Mouse (Mus musculus) olfactory bulb, adult 2 months (tissue): ENCODE measurements around the gene Esyt2. TPM values are rescaled to one million over a fixed set of nuclear protein-coding genes. Genes with fewer than 3 reads are reported as not detected.
A peak's percentile ranks its signal among the peaks of the same experiment; 100 is the strongest.

ENCODE experiments used
- H3K27ac ChIP-seq: fragments of 200-500 bp; 2 replicates; pipeline ENCODE4 v1.5.1; 2012; ENCODE audit warnings: low read depth, low read length; ENCODE audit not compliant: insufficient read depth
- H3K4me1 ChIP-seq: fragments of 200-500 bp; 2 replicates; pipeline ENCODE4 v1.6.1; 2012; ENCODE audit warnings: low read length; ENCODE audit not compliant: control insufficient read depth, insufficient read depth
- H3K4me3 ChIP-seq: fragments of 200-500 bp; 2 replicates; pipeline ENCODE4 v1.5.1; 2012; ENCODE audit warnings: mild to moderate bottlenecking, low read depth, low read length, moderate library complexity; ENCODE audit not compliant: insufficient read depth
- CTCF ChIP-seq: fragments of 200-500 bp; IDR thresholded peaks from 2 replicates; pipeline ENCODE4 v1.5.1; 2012; ENCODE audit warnings: low read depth, mild to moderate bottlenecking, low read length, moderate library complexity; ENCODE audit not compliant: insufficient read depth
- POLR2A ChIP-seq: fragments of 200-500 bp; IDR thresholded peaks from 2 replicates; pipeline ENCODE4 v1.6.1; 2012; ENCODE audit warnings: mild to moderate bottlenecking, low read depth, low read length, moderate library complexity; ENCODE audit not compliant: insufficient read depth
- WGBS: fragments of 180-500 bp; shearing (Covaris S2); methylation state at CpG from one replicate; pipeline ENCODE4 v1.1.7; 2018; 5-methylcytosine and 5-hydroxymethylcytosine counted together
- polyA plus RNA-seq: library from polyadenylated mRNA; stranded (reverse); fragments of >200 nt; gene quantifications from 2 replicates; pipeline ENCODE4 v1.2.4, GENCODE M21; 2012; ENCODE audit warnings: low replicate concordance; ENCODE audit not compliant: missing spikeins, insufficient read depth, insufficient read length

Gene Esyt2
- polyA plus RNA-seq, 1 experiment: not detected

GRCm38 (mm10) chr12:116293599-116294292 is 12.8 kb downstream of the Esyt2 start:
- 73% methylated on average over 4 of the region's 4 CpGs for WGBS
- no peak overlapping the region for H3K4me3 ChIP-seq
- TF ChIP-seq CTCF (no peak), POLR2A (no peak)
- no peaks in the 10 kb centered on the region for H3K4me1 ChIP-seq
- H3K27ac ChIP-seq: no peak overlapping the region

- WGBS: 89% methylated on average over 2 of the region's 2 CpGs
- TF ChIP-seq POLR2A: no peak
- no peak for TF ChIP-seq CTCF
- Histone ChIP-seq H3K4me3 (no peak overlapping the region), H3K27ac (no peak overlapping the region), H3K4me1 (no peaks in the 10 kb centered on the region)
Measured at GRCm38 (mm10) chr12:116299906-116300305, 18.9 kb downstream of the Esyt2 start.

GRCm38 (mm10) chr12:116302181-116302580 is 21.2 kb downstream of the Esyt2 start:
- Histone ChIP-seq H3K27ac (no peak overlapping the region), H3K4me1 (no peaks in the 10 kb centered on the region), H3K4me3 (no peak overlapping the region)
- no peak for TF ChIP-seq POLR2A
- no peak for TF ChIP-seq CTCF

- peaks cover 4% of the 10 kb centered on the region; the same call in 1 of the 2 replicates for H3K4me1 ChIP-seq
- no peak overlapping the region for H3K4me3 ChIP-seq
- 33% methylated on average over 1 of the region's 1 CpGs for WGBS
- H3K27ac ChIP-seq: no peak overlapping the region
- TF ChIP-seq CTCF (no peak), POLR2A (no peak)
Measured at GRCm38 (mm10) chr12:116306042-116306441, 25.0 kb downstream of the Esyt2 start.

GRCm38 (mm10) chr12:116307870-116308269 is 26.9 kb downstream of the Esyt2 start:
- TF ChIP-seq POLR2A (no peak), CTCF (no peak)
- Histone ChIP-seq H3K4me1 (peaks cover 4% of the 10 kb centered on the region; the same call in 1 of the 2 replicates), H3K4me3 (no peak overlapping the region), H3K27ac (no peak overlapping the region)
- 91% methylated on average over 3 of the region's 3 CpGs for WGBS

GRCm38 (mm10) chr12:116308612-116309011 is 27.6 kb downstream of the Esyt2 start:
- TF ChIP-seq POLR2A (no peak), CTCF (no peak)
- no peak overlapping the region for H3K27ac ChIP-seq
- H3K4me3 ChIP-seq: no peak overlapping the region
- WGBS: 95% methylated on average over 2 of the region's 2 CpGs
- H3K4me1 ChIP-seq: peaks cover 4% of the 10 kb centered on the region; the same call in 1 of the 2 replicates

- TF ChIP-seq POLR2A (no peak), CTCF (no peak)
- Histone ChIP-seq H3K4me1 (peaks cover 3% of the 10 kb centered on the region; the same call in 1 of the 2 replicates), H3K4me3 (no peak overlapping the region), H3K27ac (no peak overlapping the region)
- WGBS: 85% methylated on average over 1 of the region's 1 CpGs
Measured at GRCm38 (mm10) chr12:116313816-116314215, 32.8 kb downstream of the Esyt2 start.

GRCm38 (mm10) chr12:116315498-116315897 is 34.5 kb downstream of the Esyt2 start:
- Histone ChIP-seq H3K27ac (no peak overlapping the region), H3K4me1 (no peaks in the 10 kb centered on the region), H3K4me3 (no peak overlapping the region)
- 88% methylated on average over 3 of the region's 3 CpGs for WGBS
- TF ChIP-seq POLR2A (no peak), CTCF (no peak)

GRCm38 (mm10) chr12:116317818-116318217 is 36.8 kb downstream of the Esyt2 start:
- no peak overlapping the region for H3K27ac ChIP-seq
- 78% methylated on average over 1 of the region's 1 CpGs for WGBS

GRCm38 (mm10) chr12:116325545-116325944 is 44.5 kb downstream of the Esyt2 start:
- Histone ChIP-seq H3K27ac (0 out of 2 replicates have a peak overlapping the region, but pooled peaks have one; percentile 69), H3K4me3 (no peak overlapping the region), H3K4me1 (no peaks in the 10 kb centered on the region)
- WGBS: 18% methylated on average over 4 of the region's 4 CpGs
- TF ChIP-seq POLR2A (no peak), CTCF (no peak)

More at GRCm38 (mm10) chr12:116317818-116318217, 36.8 kb downstream of the Esyt2 start:
- TF ChIP-seq POLR2A (no peak), CTCF (no peak)
- Histone ChIP-seq H3K4me1 (no peaks in the 10 kb centered on the region), H3K4me3 (no peak overlapping the region)
